Comparison of ENCODE assay signal across 8 mouse cellular contexts in the genomic region with DNA sequence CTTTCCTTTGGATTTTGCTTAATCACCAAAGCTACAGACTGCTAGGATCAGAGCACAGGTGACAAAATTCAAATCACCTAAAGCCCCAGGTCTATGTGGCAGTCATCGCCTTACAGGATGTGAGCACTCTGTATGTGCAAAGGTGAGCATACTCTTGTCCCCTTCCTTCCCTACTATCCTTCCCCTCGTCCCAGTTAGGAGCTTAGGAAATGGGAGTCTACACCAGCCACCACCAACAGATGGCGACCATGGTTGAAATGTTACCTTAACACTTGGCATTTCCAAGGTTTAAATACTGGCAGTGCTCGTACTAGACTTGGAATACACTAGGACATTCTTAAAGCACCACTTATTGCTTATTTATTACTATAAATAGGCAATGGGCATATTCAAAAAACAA.
A peak's percentile ranks its signal among the peaks of the same experiment; 100 is the strongest.
DNase-seq lines count a peak whose midpoint lies in the region; ATAC-seq and TF ChIP-seq lines count a peak whose summit lies in the region.

No protein-coding gene starts in this region.

- TF ChIP-seq POLR2A in MEL (IDR thresholded peaks at IDR 0.05; ENCODE audit: control insufficient read depth in 1 of 2, insufficient read depth in 1 of 2, low read depth in 1 of 2, low read length in 2 of 2, poor library complexity in 1 of 2): no peak
- no peak for TF ChIP-seq POLR2A in kidney, adult 2 months (IDR thresholded peaks at IDR 0.05; ENCODE audit: low read depth, low read length)

- TF ChIP-seq RAD21 in MEL (IDR thresholded peaks at IDR 0.05; ENCODE audit: low read depth, low read length): peak; percentile 39

- peaks cover 26% of the 10 kb centered on the region for H3K4me1 ChIP-seq in intestine, embryonic 14.5 days (replicated peaks; ENCODE audit: control insufficient read depth, insufficient read depth, low read length)
- peaks cover 9% of the 10 kb centered on the region for H3K4me1 ChIP-seq in intestine, embryonic 16.5 days (ENCODE audit: control insufficient read depth, insufficient read depth, low read length)
- H3K4me1 ChIP-seq in MEL (ENCODE audit: control insufficient read depth in 1 of 2, insufficient read depth in 2 of 2, low read length in 2 of 2): no peaks in the 10 kb centered on the region
- H3K4me1 ChIP-seq in kidney, adult 2 months (ENCODE audit: control insufficient read depth, insufficient read depth, low read length): peaks cover 22% of the 10 kb centered on the region

- no peaks in the 10 kb centered on the region for H3K79me2 ChIP-seq in MEL (ENCODE audit: control insufficient read depth, insufficient read depth, low read length, poor library complexity)

- no peaks in the 10 kb centered on the region for H3K9me3 ChIP-seq in intestine, embryonic 14.5 days (ENCODE audit: control insufficient read depth, low read length)
- H3K9me3 ChIP-seq in intestine, embryonic 16.5 days (ENCODE audit: control insufficient read depth, low read length): no peaks in the 10 kb centered on the region
- H3K9me3 ChIP-seq in MEL (replicated peaks; ENCODE audit: insufficient read depth, low read length): no peaks in the 10 kb centered on the region

- no peak overlapping the region for H3K4me2 ChIP-seq in intestine, embryonic 14.5 days (ENCODE audit: low read length)
- H3K4me2 ChIP-seq in intestine, embryonic 16.5 days (ENCODE audit: low read depth, low read length): no peak overlapping the region

- DNase-seq in intestine, embryonic 14.5 days (ENCODE audit: low spot score): peak; percentile 55
- peak; percentile 18 for DNase-seq in MEL (ENCODE audit: low read depth, low spot score)
- peak; percentile 78 to 79 for DNase-seq in cerebellum, postnatal 10 days
- peak; percentile 59 for DNase-seq in kidney, adult 2 months
- DNase-seq in lung, postnatal 25 days (ENCODE audit: low spot score): peak; percentile 61
- DNase-seq in thymus, postnatal 0 days (ENCODE audit: low spot score): no peak
- DNase-seq in ovary, postnatal 14 days (ENCODE audit: low spot score): no peak

- H3K27ac ChIP-seq in intestine, embryonic 14.5 days (ENCODE audit: low read depth): no peak overlapping the region
- no peak overlapping the region for H3K27ac ChIP-seq in intestine, embryonic 16.5 days (ENCODE audit: low read length)
- H3K27ac ChIP-seq in MEL (ENCODE audit: control insufficient read depth, low read depth, low read length): no peak overlapping the region
- H3K27ac ChIP-seq in kidney, adult 2 months (ENCODE audit: insufficient read depth, low read depth, low read length): no peak overlapping the region

- no peak overlapping the region for H3K4me3 ChIP-seq in intestine, embryonic 14.5 days (ENCODE audit: low read depth, low read length)
- no peak overlapping the region for H3K4me3 ChIP-seq in intestine, embryonic 16.5 days (ENCODE audit: low read length)
- no peak overlapping the region for H3K4me3 ChIP-seq in MEL (ENCODE audit: control insufficient read depth in 1 of 2, insufficient read depth in 1 of 2, low read depth in 2 of 2, low read length in 2 of 2)
- no peak overlapping the region for H3K4me3 ChIP-seq in kidney, adult 2 months (ENCODE audit: insufficient read depth, low read depth, low read length)

- no peak for ATAC-seq in intestine, embryonic 14.5 days (replicated peaks; ENCODE audit: low FRiP score, low TSS enrichment, low read depth)
- ATAC-seq in intestine, embryonic 16.5 days: no peak

- WGBS in intestine, embryonic 14.5 days: 41% methylated on average over 4 of the region's 4 CpGs
- 39% methylated on average over 4 of the region's 4 CpGs for WGBS in intestine, embryonic 16.5 days
- 29% methylated on average over 4 of the region's 4 CpGs for WGBS in kidney, adult 2 months

- peak; percentile 16 to 43 (median 17); a peak in 4 of 6 replicates for TF ChIP-seq CTCF in MEL (IDR thresholded peaks at IDR 0.05 in 2 of 3, conservative IDR thresholded peaks at IDR 0.05 in 1 of 3; ENCODE audit: control insufficient read depth in 1 of 3, insufficient read depth in 1 of 3, low read depth in 2 of 3, low read length in 3 of 3, poor library complexity in 1 of 3, severe bottlenecking in 1 of 3)
- TF ChIP-seq CTCF in kidney, adult 2 months (conservative IDR thresholded peaks at IDR 0.05; ENCODE audit: insufficient read depth, insufficient read length, low read depth, low read length): peak; percentile 61

- 0 out of 2 replicates have a peak, but pooled peaks cover 5% of the 10 kb centered on the region for H3K36me3 ChIP-seq in intestine, embryonic 14.5 days (ENCODE audit: control insufficient read depth, insufficient read depth, low read length)
- no peaks in the 10 kb centered on the region for H3K36me3 ChIP-seq in intestine, embryonic 16.5 days (ENCODE audit: control insufficient read depth, insufficient read depth, low read length)
- no peaks in the 10 kb centered on the region for H3K36me3 ChIP-seq in MEL (ENCODE audit: control insufficient read depth in 1 of 2, insufficient read depth in 2 of 2, low read length in 2 of 2)
- H3K36me3 ChIP-seq in kidney, adult 2 months (ENCODE audit: control insufficient read depth, insufficient read depth, low read length): no peaks in the 10 kb centered on the region

- no peak overlapping the region for H3K9ac ChIP-seq in intestine, embryonic 14.5 days (ENCODE audit: low read length)
- no peak overlapping the region for H3K9ac ChIP-seq in intestine, embryonic 16.5 days (ENCODE audit: low read depth, low read length)
- H3K9ac ChIP-seq in MEL (ENCODE audit: control insufficient read depth, low read depth, low read length, poor library complexity, severe bottlenecking): no peak overlapping the region

- TF ChIP-seq EP300 in MEL (IDR thresholded peaks at IDR 0.05; ENCODE audit: low read depth in 1 of 2, low read length in 2 of 2): no peak

- H3K27me3 ChIP-seq in intestine, embryonic 14.5 days (replicated peaks; ENCODE audit: control insufficient read depth, insufficient read depth, low read length): no peaks in the 10 kb centered on the region
- H3K27me3 ChIP-seq in intestine, embryonic 16.5 days (replicated peaks; ENCODE audit: control insufficient read depth, insufficient read depth, low read length): no peaks in the 10 kb centered on the region
- H3K27me3 ChIP-seq in MEL (ENCODE audit: control insufficient read depth in 1 of 2, insufficient read depth in 2 of 2, low read length in 2 of 2): no peaks in the 10 kb centered on the region
- no peaks in the 10 kb centered on the region for H3K27me3 ChIP-seq in kidney, adult 2 months (replicated peaks; ENCODE audit: control insufficient read depth, insufficient read depth, low read length)

TF ChIP-seq in MEL, 35 proteins besides CTCF, POLR2A, EP300 and RAD21:
- TF ChIP-seq NELFE (IDR thresholded peaks at IDR 0.05; ENCODE audit: low read depth, low read length) (no peak), SMC3 (IDR thresholded peaks at IDR 0.05; ENCODE audit: low read depth, low read length) (peak; percentile 57), ZC3H11A (IDR thresholded peaks at IDR 0.05; ENCODE audit: low read depth, low read length) (0 out of 2 replicates have a peak, but pooled peaks have one; percentile 8)

Comparison
In these comparisons a context has a peak if more than half of its experiments do, and no peak if none do; other contexts are left out.
1. DNase-seq: peak in intestine, embryonic 14.5 days (single experiment), MEL (single experiment), cerebellum, postnatal 10 days (2 of 2), kidney, adult 2 months (single experiment) and lung, postnatal 25 days (single experiment); none in thymus, postnatal 0 days (single experiment) and ovary, postnatal 14 days (single experiment).